Mouse (Mus musculus) WW6 (cell line): ENCODE measurements at regions not wholly inside any gene's neighbourhood (a gene's known extent, or its start where the extent isn't known, plus 50 kb on each side); places are given as distances from the start of the nearest gene placed in this dataset.
"Not testable (repeated sequence)": the region's sequence is repeated elsewhere in the genome, so short reads cannot be mapped to it uniquely, and the experiment has no call there.

ENCODE experiments used
- DNase-seq: peaks from one replicate; pipeline ENCODE4 v3.0.0-alpha.2; 2013; ENCODE audit warnings: low read depth, low spot score

DNA sequence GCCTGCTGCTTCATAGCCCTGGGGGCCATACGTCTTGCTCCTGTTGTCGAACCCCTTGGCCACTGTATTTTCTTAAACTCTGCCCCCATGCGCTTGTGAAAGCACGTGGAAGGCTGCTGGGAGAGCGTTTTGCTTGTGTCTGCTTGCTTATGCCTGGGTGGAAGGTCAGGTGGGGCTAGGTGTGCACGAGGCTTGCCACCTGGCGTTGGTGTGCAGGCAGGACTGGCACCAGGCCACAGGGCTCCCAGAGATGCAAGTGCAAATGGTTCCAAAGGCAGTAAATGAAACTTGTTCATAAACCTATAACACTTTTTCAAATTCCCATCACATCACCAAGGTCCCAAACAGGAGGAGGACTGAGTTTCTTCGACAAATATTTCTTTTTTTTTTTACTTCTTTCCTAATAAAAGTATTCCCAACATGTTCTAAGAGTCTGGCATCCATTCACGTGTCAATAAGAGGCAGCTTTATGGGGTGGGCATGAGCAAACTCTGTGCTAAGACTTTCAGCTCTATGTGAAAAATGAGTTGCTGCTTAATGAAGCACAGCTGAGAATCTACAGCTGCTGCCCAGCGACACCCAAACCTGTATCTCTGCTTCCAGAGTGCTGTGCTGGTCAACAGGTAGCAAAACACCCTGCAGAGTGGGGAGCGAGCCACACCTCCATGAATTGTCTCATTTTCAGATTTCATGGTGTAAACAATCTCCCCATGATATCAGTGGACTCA, 116.0 kb upstream of the Gmds start:
- DNase-seq = no peak

DNA sequence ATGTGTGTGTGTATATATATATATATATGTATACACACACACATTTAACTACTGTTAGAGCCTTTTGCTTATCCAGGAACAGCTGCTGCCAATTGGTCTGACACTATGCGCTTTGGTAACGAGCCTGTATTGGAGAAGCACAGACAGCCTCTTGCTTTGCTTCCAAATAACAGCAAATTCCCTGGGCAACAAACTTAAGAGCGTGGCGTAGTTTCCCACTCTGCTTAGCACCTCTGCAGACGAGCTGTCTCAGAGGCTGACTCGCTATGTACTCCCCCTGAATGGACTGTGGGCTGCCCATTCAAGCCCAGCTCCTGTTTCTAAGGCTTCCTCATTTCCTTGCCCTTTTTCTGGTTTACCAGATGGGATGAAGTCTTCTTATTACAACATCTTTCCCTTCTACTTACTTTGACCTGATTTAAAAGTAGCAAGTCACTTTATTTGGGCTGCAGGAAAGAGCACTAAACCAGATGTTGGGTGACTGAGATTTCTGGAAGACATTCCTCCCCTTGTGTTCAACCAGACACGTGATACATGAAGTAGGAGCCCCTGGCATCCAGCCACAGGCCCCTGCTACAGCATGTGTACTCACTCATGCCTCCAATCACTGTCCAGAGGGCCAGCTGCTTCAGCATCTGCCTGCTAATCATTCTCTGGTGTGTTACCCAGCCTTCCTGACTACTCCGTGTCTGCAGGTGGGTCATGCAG, 111.3 kb upstream of the Gmds start:
- DNase-seq = no peak

DNA sequence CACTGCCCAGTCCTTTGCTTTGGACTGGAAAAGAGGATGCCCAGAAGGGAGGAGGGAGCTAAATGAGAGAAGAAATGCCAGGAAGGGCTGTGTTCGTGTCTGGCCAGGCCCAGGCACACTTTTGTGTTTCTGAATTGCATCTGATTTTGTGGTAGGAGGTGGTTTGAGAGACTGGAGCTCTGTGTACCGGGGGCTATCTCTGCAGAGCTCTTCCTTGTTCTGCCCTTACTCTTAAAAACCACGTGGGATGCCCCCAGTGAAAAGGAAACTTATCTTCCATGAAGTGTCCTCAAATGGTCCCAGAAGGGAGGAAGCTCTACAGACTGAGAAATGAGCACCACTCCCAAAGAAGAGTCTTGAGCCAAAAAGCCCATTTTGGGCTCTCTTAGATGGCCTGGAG, 106.0 kb upstream of the Gmds start:
- no peak for DNase-seq

DNA sequence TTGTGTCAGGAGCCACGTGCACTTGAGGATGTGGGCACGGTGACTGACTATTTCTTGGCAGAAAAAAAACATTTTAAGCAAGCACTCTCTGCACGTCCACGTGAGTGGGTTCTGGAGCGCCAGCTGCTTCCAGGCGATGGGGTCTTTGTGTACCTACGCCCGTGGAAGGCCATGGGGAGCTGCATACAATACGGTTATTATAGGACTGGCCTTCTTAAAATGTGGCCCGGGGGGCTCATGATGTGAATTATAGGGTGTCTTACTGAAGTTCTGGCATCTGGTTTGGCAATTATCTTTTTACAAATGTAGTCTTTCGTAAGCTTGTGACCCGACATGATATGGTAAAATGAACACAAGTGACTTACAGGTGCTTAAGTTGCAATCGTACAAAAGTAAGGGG, 103.5 kb upstream of the Gmds start:
- DNase-seq = no peak

DNA sequence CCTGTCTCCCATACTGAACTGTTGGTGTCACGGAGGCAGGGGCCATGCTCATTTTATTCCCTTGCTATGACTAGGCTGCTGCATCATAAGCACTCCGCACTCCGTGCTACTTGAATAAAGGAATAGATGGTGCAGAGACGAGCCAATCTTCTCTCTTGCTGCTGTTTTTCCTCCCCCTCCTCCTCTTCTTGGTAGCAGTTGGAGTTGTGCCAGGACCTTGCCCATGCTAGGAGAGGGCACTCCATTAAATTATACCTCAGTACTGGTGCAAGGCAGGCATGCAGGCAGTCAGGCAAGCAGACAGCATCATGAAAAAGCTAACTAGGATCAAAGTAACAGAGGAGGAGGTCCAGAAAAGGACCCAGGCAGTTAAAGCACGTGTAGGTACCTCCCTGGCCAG, 96.6 kb upstream of the Gmds start:
- DNase-seq = no peak

DNA sequence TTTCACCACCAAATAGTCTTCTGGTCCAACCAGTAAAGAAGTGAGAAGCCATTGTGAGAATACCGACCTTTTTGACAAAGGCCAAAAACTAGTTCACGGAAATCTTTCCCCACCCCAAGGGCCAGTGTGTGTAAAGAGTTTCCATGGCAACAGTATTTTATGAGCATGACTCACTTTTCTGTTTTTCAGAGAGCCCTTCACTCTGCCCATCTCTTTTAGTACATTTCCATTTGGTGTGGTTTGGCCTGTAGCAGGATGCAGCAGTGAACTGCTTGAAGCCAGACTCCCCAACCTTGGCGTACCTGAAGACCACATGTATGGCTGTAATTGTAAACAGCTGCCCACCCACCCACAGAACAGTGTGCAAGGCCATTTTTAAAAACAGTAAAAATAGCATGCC, 89.9 kb upstream of the Gmds start:
- DNase-seq = no peak

DNA sequence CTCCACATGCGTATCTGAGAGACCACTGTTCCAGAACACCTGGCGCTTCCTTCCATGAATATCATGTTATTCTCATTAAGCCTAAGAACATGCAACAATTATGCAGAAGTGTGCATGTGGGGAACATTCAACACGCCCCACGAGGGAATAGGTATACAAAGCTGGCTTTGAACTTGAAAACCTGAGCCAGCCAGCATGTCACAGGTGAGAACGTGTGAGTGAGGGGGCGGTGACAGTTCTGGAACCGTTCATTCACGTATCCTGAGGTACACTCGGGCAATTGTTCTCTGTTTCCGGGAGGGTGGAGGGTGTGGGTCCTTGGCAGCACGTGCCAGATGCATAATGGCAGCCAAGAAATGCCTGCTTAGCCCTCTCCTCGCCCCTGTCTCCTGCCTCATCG, 88.4 kb upstream of the Gmds start:
- DNase-seq = no peak

DNA sequence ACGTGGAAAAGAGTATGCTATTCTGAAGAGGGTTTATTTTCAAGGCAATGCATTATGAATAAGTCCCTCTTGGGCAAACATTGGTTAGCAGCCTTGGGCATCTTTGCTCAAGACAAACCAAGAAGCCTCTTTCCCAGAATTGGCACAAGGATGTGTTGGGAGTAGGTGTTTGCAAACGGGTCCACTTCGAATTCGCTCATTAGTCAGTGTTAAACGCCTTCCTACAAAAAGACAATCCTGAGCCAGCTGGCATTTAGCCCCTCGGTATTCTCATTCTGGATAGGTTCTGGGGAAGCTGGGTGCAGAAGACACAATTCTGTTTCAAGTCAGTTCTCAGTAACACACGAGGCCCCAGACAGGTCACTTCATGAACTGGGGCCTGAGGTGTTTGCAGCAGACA, 87.7 kb upstream of the Gmds start:
- no peak for DNase-seq

DNA sequence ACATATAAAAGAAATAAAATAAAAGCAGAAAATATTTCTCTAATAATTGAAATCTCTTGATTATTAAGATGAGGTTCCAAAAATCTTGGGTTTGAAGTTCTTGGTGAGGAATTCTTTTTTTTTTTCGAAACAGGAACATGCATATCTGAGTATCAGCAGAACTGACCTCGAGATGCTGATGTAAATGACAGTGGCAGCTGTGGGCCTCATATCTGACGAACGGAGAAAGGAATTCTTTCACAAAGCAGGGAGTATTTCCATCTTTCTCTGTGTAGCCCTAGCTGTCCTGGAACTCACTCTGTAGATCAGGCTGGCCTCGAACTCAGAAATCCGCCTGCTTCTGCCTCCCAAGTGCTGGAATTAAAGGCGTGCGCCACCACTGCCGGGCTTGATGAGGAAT, 86.0 kb upstream of the Gmds start:
- not testable (repeated sequence) for DNase-seq

DNA sequence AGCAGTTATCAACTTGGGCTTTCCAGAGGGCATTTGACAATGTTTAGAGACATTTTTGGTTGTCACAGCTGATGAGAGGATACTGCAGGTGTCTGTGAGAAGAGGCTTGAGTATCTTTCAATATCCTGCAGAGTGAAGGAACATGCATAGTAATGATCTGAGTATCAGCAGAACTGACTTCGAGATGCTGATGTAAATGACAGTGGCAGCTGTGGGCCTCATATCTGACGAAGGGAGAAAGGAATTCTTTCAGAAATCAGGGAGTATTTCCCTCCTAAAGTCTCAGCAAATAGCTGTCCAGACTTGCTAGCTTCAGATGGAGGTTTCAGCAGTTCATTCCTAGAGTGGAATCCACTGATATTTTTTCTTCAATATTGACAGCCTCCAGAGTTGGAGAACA, 83.9 kb upstream of the Gmds start:
- no peak for DNase-seq

DNA sequence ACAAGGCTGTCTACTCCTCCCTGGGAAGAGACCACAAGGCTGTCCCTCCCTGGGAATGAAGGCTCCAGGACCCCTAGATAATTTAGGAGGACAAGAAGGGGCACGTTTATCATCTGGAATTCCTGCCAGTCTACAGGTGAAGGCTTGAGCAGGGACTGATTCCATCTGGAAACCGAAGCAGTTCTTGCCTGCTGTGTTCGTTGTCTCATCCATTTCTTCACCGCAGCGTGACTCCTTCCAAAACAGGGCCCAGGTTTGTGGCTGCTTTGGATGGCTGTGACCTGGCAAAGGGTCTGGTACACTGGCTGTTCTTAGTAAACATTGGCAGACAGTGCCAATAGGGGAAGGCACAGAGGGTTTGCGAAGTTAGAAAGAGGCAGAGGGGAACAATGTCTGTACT, 80.8 kb upstream of the Gmds start:
- no peak for DNase-seq

DNA sequence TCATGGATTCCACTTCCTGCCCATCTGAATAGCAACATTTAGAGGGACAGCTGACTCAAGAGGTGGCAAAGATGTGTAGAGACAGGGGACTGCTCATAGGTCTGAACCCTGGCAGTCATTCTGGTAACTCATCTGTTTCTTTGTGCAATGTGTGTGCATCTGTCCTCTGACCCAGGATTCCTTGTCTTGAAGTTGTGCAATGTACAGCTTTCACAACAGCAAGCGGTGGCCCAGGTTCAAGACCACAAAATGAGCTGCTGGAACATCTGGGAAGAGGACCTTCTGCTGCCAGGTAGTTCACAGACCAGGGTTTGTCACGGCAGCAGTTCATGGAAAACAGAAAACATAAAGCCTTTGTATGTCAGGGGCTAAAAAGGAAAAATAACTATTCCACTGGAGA, 80.1 kb upstream of the Gmds start:
- no peak for DNase-seq

DNA sequence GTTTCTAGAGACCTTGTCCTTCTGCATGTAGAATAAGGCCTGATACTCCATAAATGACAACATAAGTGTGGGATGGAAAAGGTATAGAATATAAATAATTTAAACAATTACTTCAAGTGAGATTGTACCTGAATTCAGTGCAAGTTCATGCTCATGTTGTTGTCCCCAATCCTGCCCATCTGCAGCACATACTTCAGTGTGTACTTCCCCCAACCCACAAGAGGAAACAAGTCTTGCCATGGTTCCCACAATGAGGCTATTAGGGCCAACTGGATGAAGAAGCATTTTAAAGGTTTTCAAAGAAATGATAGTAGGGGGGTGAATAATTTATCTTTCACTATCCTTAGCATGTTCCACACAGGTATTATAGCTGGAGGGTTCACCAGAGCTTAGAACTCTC, 79.4 kb upstream of the Gmds start:
- DNase-seq = no peak

DNA sequence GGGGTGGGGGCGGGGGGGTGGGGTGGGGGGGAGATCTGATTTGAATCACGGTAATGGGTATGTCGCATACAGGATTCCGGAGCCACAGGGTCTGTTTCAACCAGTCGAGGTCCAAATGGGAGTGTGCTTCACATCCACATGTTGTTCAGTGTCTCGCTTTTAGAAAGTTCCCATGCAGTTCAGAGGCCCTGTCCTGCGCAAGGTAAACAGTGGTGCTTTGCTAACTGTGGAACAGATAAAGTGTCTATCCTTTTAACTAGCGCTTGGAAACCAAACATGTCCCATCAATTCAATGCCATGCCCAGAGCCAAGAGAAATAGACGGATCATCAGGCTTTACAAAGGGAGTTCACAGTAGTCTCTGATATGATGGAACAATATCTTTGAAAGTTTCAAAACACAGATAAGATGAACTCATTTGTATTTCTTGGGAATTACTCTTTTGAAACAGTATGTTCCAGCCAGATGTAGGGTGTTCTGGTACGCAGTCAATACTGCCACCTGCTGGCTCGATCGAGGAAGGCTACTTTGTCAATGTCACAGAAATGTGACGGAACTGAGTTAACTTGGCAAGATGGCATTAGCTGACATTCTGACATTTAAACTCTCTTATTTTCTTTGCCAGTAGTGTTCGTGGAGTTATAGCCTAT, 72.9 kb upstream of the Gmds start:
- no peak for DNase-seq

DNA sequence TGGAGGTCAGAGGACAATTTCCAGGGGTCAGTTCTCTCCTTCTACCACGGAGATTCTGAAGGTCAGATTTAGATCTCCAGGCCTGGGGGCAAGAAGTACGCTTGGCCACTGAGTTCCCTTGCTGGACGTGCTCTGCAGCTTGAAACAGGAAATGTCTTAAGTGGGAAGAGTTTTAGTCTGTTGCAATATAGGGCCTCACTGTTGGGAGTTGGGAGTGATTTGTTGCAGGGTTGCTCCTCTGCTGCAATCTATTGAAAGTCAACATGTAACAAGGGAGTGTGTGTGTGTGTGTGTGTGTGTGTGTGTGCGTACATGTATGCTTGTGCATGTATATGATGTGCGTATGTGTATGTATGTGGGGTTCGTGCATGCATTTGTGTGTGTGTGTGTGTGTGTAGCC, 71.5 kb upstream of the Gmds start:
- no peak for DNase-seq

DNA sequence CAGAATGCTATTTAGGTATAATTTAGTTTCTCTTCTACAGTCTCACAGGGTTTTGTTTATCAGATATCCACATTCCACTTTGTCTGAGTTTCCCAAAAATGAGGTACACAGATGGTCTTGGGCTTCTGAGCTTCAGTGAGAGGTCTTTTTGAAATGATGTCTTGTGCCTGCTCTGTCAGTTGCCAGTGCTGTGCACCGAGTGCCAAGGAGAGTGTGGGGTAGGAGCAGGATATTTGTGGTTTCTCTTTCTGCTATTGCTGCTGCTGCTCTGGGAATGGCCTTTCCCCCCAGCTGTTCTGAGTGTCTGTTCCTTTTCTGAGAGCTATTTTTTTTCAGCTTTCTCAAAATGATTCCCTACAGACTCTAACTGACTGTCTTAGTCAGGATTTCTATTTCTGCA, 60.1 kb upstream of the Gmds start:
- DNase-seq = no peak
